Comparison of ENCODE assay signal across 17 mouse cellular contexts in genomic region chr9:117814661-117815060, GRCm38 (mm10).
DNase-seq lines count a peak whose midpoint lies in the region; ATAC-seq and TF ChIP-seq lines count a peak whose summit lies in the region.
"Had no signal": no experiment of that assay in that cellular context is flagged by ENCODE, and none has a peak within 500 bp of the region (broad histone marks: within the 10 kb centered on the region; RNA-seq: fewer than 3 reads in every experiment).

No protein-coding gene starts in this region.

- no peak for TF ChIP-seq CTCF in lung, embryonic 14.5 days (IDR thresholded peaks at IDR 0.05; ENCODE audit: low read depth)
- no peak for TF ChIP-seq CTCF in forebrain, postnatal 0 days (IDR thresholded peaks at IDR 0.05; ENCODE audit: low read depth)

- no peak overlapping the region for H3K4me3 ChIP-seq in lung, embryonic 14.5 days (ENCODE audit: low read depth, low read length)
- no peak overlapping the region for H3K4me3 ChIP-seq in forebrain, postnatal 0 days (ENCODE audit: low read depth, low read length)
- H3K4me3 ChIP-seq in midbrain, embryonic 14.5 days (replicated peaks; ENCODE audit: low read depth, low read length): no peak overlapping the region
- H3K4me3 ChIP-seq: embryonic facial prominence, embryonic 12.5 days; gastrocnemius, adult 2 months; stomach, embryonic 15.5 days had no signal

- no peaks in the 10 kb centered on the region for H3K27me3 ChIP-seq in lung, embryonic 14.5 days (ENCODE audit: insufficient read depth, low read length)
- H3K27me3 ChIP-seq in forebrain, postnatal 0 days (ENCODE audit: insufficient read depth, low read length): no peaks in the 10 kb centered on the region
- no peaks in the 10 kb centered on the region for H3K27me3 ChIP-seq in midbrain, embryonic 14.5 days (ENCODE audit: control insufficient read depth, insufficient read depth, low read length)
- H3K27me3 ChIP-seq: embryonic facial prominence, embryonic 12.5 days; stomach, embryonic 15.5 days had no signal

- ATAC-seq in lung, embryonic 14.5 days (ENCODE audit: insufficient read depth): peak; percentile 38; the same call in 1 of the 2 replicates
- ATAC-seq in forebrain, postnatal 0 days: peak; percentile 53
- no peak for ATAC-seq in midbrain, embryonic 14.5 days (ENCODE audit: low FRiP score, low TSS enrichment)
- no peak for ATAC-seq in megakaryocyte progenitor cell, adult 5-6 weeks (replicated peaks; ENCODE audit: poor library complexity)
- no peak for ATAC-seq in cerebellum, adult (ENCODE audit: insufficient number of reproducible peaks, low FRiP score, low TSS enrichment)

- no peak for DNase-seq in lung, embryonic 14.5 days
- no peak for DNase-seq in lung, adult 18-20 months
- DNase-seq in embryo, embryonic 11 days: peak; percentile 17
- no peak for DNase-seq in forebrain, postnatal 0 days
- peak; percentile 38 for DNase-seq in midbrain, embryonic 14.5 days
- DNase-seq in layer of hippocampus, postnatal 25 days (ENCODE audit: extremely low spot score in 1 of 2, low spot score in 1 of 2): no peak
- DNase-seq: cerebellum, adult 18-20 months; gastrocnemius, adult 2 months; heart, postnatal 10 days; kidney, postnatal 10 days; liver; lung, adult 2 months; spleen, adult 18-20 months had no signal

- H3K27ac ChIP-seq in lung, embryonic 14.5 days (ENCODE audit: low read depth): no peak overlapping the region
- H3K27ac ChIP-seq in forebrain, postnatal 0 days (ENCODE audit: low read depth, low read length): no peak overlapping the region
- H3K27ac ChIP-seq in midbrain, embryonic 14.5 days (replicated peaks; ENCODE audit: low read depth, low read length): no peak overlapping the region
- H3K27ac ChIP-seq: embryonic facial prominence, embryonic 12.5 days; gastrocnemius, adult 2 months; stomach, embryonic 15.5 days had no signal

- no peak overlapping the region for H3K4me2 ChIP-seq in lung, embryonic 14.5 days
- H3K4me2 ChIP-seq in forebrain, postnatal 0 days (ENCODE audit: low read depth): no peak overlapping the region
- H3K4me2 ChIP-seq in midbrain, embryonic 14.5 days (ENCODE audit: low read length): no peak overlapping the region
- H3K4me2 ChIP-seq: embryonic facial prominence, embryonic 12.5 days; stomach, embryonic 15.5 days had no signal

- no peaks in the 10 kb centered on the region for H3K4me1 ChIP-seq in lung, embryonic 14.5 days (ENCODE audit: insufficient read depth)
- H3K4me1 ChIP-seq in forebrain, postnatal 0 days (ENCODE audit: insufficient read depth): no peaks in the 10 kb centered on the region
- H3K4me1 ChIP-seq in midbrain, embryonic 14.5 days (ENCODE audit: control insufficient read depth, insufficient read depth, low read length): 0 out of 2 replicates have a peak, but pooled peaks cover 5% of the 10 kb centered on the region
- H3K4me1 ChIP-seq: stomach, embryonic 15.5 days had no signal

- H3K9me3 ChIP-seq in lung, embryonic 14.5 days (ENCODE audit: low read depth, low read length): no peaks in the 10 kb centered on the region
- no peaks in the 10 kb centered on the region for H3K9me3 ChIP-seq in forebrain, postnatal 0 days (ENCODE audit: low read length)
- H3K9me3 ChIP-seq in midbrain, embryonic 14.5 days (ENCODE audit: control insufficient read depth, low read length): no peaks in the 10 kb centered on the region
- H3K9me3 ChIP-seq: embryonic facial prominence, embryonic 12.5 days; stomach, embryonic 15.5 days had no signal

- no peak overlapping the region for H3K9ac ChIP-seq in lung, embryonic 14.5 days
- H3K9ac ChIP-seq in forebrain, postnatal 0 days: no peak overlapping the region
- H3K9ac ChIP-seq in midbrain, embryonic 14.5 days (replicated peaks; ENCODE audit: low read length): no peak overlapping the region
- H3K9ac ChIP-seq: embryonic facial prominence, embryonic 12.5 days; stomach, embryonic 15.5 days had no signal

- H3K36me3 ChIP-seq in lung, embryonic 14.5 days (ENCODE audit: insufficient read depth): no peaks in the 10 kb centered on the region
- H3K36me3 ChIP-seq in forebrain, postnatal 0 days (ENCODE audit: insufficient read depth): no peaks in the 10 kb centered on the region
- H3K36me3 ChIP-seq in midbrain, embryonic 14.5 days (ENCODE audit: control insufficient read depth, insufficient read depth, low read length): no peaks in the 10 kb centered on the region
- H3K36me3 ChIP-seq: embryonic facial prominence, embryonic 12.5 days; stomach, embryonic 15.5 days had no signal

- 46% methylated on average over 4 of the region's 4 CpGs for WGBS in lung, embryonic 14.5 days
- 17% methylated on average over 4 of the region's 4 CpGs for WGBS in forebrain, postnatal 0 days
- 22% methylated on average over 4 of the region's 4 CpGs for WGBS in midbrain, embryonic 14.5 days

Comparison
In these comparisons a context has a peak if more than half of its experiments do, and no peak if none do; other contexts are left out.
1. ATAC-seq: peak in lung, embryonic 14.5 days (single experiment) and forebrain, postnatal 0 days (single experiment); none in midbrain, embryonic 14.5 days (single experiment), megakaryocyte progenitor cell, adult 5-6 weeks (single experiment) and cerebellum, adult (single experiment).
2. DNase-seq: peak in embryo, embryonic 11 days (single experiment) and midbrain, embryonic 14.5 days (single experiment); none in lung, embryonic 14.5 days (single experiment), lung, adult 18-20 months (0 of 2), forebrain, postnatal 0 days (single experiment) and layer of hippocampus, postnatal 25 days (0 of 2).